Comparison of ENCODE assay signal across 8 mouse cellular contexts in the genomic region with DNA sequence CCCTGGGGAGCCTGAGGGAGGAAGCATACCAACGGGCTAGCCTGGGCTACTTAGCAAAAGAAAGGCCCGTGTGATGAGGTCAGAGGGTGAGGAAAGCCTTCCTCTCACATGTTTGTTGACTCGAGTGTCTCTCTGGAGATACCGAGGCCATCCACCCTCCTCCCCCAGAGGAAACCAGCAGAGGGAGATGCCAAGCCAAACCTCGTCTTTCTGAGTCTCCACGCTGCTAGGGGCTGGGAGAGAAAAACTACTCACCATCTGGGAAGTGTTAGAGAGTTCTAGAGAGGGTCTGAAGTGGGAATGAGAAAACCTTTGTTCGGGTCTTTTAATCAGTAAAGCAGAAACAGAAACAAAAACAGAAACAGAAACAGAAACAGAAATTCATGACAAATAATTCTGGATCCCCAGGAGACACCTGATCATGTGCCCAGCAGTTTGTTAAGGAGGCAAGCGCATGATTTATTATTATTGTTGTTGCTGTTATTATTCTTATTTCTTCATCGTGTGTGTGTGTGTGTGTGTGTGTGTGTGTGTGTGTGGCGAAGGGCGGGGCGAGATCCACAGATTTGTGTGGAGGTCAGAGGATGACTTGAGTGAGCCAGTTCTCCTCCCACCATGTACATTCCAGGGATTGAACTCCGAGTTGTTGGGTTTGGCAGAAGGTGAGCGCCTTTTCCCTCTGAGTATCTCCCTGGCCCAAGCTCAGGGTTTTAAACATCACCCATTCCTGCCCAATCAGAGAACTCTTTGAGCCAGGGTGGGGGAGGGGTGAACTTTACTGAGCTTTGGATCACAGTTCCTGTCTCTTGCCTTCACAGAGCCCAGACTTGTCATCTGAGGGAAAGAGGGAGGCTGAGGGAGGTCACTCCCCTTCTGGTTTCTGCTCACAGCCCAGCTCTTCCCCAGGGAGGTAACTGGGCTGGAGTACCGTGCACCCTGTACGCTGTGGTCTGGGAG.
DNase-seq lines count a peak whose midpoint lies in the region; ATAC-seq and TF ChIP-seq lines count a peak whose summit lies in the region.

No protein-coding gene starts in this region.

- DNase-seq in forebrain, embryonic 10.5 days (ENCODE audit: extremely low spot score, low spot score) = no peak
- DNase-seq in brain, embryonic 14.5 days (ENCODE audit: low read depth) = peak; percentile 35
- DNase-seq in limb, embryonic 11.5 days (ENCODE audit: low spot score) = no peak
- peak; percentile 26 for DNase-seq in testis, postnatal 14 days (ENCODE audit: low spot score)
- no peak for DNase-seq in layer of hippocampus, postnatal 36 days

- TF ChIP-seq POLR2A in brain, embryonic 14.5 days (IDR thresholded peaks at IDR 0.05; ENCODE audit: borderline replicate concordance, extremely low read depth, insufficient read depth, insufficient read length, poor library complexity, severe bottlenecking) = no peak

- H3K9ac ChIP-seq in forebrain, embryonic 12.5 days = no peak overlapping the region
- no peak overlapping the region for H3K9ac ChIP-seq in heart, embryonic 15.5 days
- H3K9ac ChIP-seq in limb, embryonic 11.5 days (ENCODE audit: low read length) = no peak overlapping the region
- H3K9ac ChIP-seq in forebrain, embryonic 16.5 days (replicated peaks; ENCODE audit: low read depth, low read length) = no peak overlapping the region

- H3K4me3 ChIP-seq in forebrain, embryonic 10.5 days = no peak overlapping the region
- H3K4me3 ChIP-seq in forebrain, embryonic 12.5 days (replicated peaks) = no peak overlapping the region
- no peak overlapping the region for H3K4me3 ChIP-seq in heart, embryonic 15.5 days
- H3K4me3 ChIP-seq in limb, embryonic 11.5 days (ENCODE audit: low read depth, low read length) = no peak overlapping the region
- H3K4me3 ChIP-seq in forebrain, embryonic 16.5 days (replicated peaks; ENCODE audit: low read length) = no peak overlapping the region

- no peaks in the 10 kb centered on the region for H3K9me3 ChIP-seq in forebrain, embryonic 10.5 days
- no peaks in the 10 kb centered on the region for H3K9me3 ChIP-seq in forebrain, embryonic 12.5 days
- no peaks in the 10 kb centered on the region for H3K9me3 ChIP-seq in heart, embryonic 15.5 days (replicated peaks)
- H3K9me3 ChIP-seq in limb, embryonic 11.5 days (ENCODE audit: control insufficient read depth, low read length) = no peaks in the 10 kb centered on the region
- H3K9me3 ChIP-seq in forebrain, embryonic 16.5 days (ENCODE audit: control insufficient read depth, low read length) = no peaks in the 10 kb centered on the region

- peaks cover 47% of the 10 kb centered on the region for H3K4me1 ChIP-seq in forebrain, embryonic 10.5 days
- H3K4me1 ChIP-seq in forebrain, embryonic 12.5 days = peaks cover 27% of the 10 kb centered on the region
- H3K4me1 ChIP-seq in heart, embryonic 15.5 days (replicated peaks) = peaks cover 48% of the 10 kb centered on the region
- peaks cover 19% of the 10 kb centered on the region for H3K4me1 ChIP-seq in limb, embryonic 11.5 days (ENCODE audit: control insufficient read depth, insufficient read depth, low read length)
- peaks cover 24% of the 10 kb centered on the region for H3K4me1 ChIP-seq in forebrain, embryonic 16.5 days (replicated peaks; ENCODE audit: control insufficient read depth, insufficient read depth, low read length)

- no peaks in the 10 kb centered on the region for H3K36me3 ChIP-seq in forebrain, embryonic 10.5 days (replicated peaks)
- H3K36me3 ChIP-seq in forebrain, embryonic 12.5 days (replicated peaks) = no peaks in the 10 kb centered on the region
- H3K36me3 ChIP-seq in heart, embryonic 15.5 days = no peaks in the 10 kb centered on the region
- H3K36me3 ChIP-seq in limb, embryonic 11.5 days (ENCODE audit: control insufficient read depth, insufficient read depth, low read length) = no peaks in the 10 kb centered on the region
- H3K36me3 ChIP-seq in forebrain, embryonic 16.5 days (ENCODE audit: control insufficient read depth, insufficient read depth) = no peaks in the 10 kb centered on the region

- ATAC-seq in forebrain, embryonic 12.5 days (ENCODE audit: low FRiP score) = no peak
- peak; percentile 38; the same call in 1 of the 2 replicates for ATAC-seq in heart, embryonic 15.5 days (replicated peaks; ENCODE audit: insufficient number of reproducible peaks, insufficient read depth, low FRiP score, low read depth)
- ATAC-seq in limb, embryonic 11.5 days (ENCODE audit: insufficient number of reproducible peaks, low FRiP score, low TSS enrichment, low read depth) = 0 out of 2 replicates have a peak, but pooled peaks have one; percentile 27
- ATAC-seq in forebrain, embryonic 16.5 days = no peak

- H3K4me2 ChIP-seq in forebrain, embryonic 12.5 days = no peak overlapping the region
- H3K4me2 ChIP-seq in heart, embryonic 15.5 days = no peak overlapping the region
- H3K4me2 ChIP-seq in limb, embryonic 11.5 days (ENCODE audit: low read depth, severe bottlenecking) = no peak overlapping the region
- no peak overlapping the region for H3K4me2 ChIP-seq in forebrain, embryonic 16.5 days (ENCODE audit: low read length)

- no peak for TF ChIP-seq CTCF in brain, embryonic 14.5 days (IDR thresholded peaks at IDR 0.05; ENCODE audit: borderline replicate concordance, extremely low read depth, insufficient read depth, insufficient read length)

- 70% methylated on average over 16 of the region's 16 CpGs for WGBS in forebrain, embryonic 10.5 days
- WGBS in forebrain, embryonic 12.5 days = 75% methylated on average over 16 of the region's 16 CpGs
- 59% methylated on average over 16 of the region's 16 CpGs for WGBS in heart, embryonic 15.5 days
- WGBS in limb, embryonic 11.5 days = 66% methylated on average over 16 of the region's 16 CpGs
- 73% methylated on average over 16 of the region's 16 CpGs for WGBS in forebrain, embryonic 16.5 days

- H3K27me3 ChIP-seq in forebrain, embryonic 10.5 days (ENCODE audit: poor library complexity, severe bottlenecking) = no peaks in the 10 kb centered on the region
- no peaks in the 10 kb centered on the region for H3K27me3 ChIP-seq in forebrain, embryonic 12.5 days
- no peaks in the 10 kb centered on the region for H3K27me3 ChIP-seq in heart, embryonic 15.5 days
- no peaks in the 10 kb centered on the region for H3K27me3 ChIP-seq in limb, embryonic 11.5 days (ENCODE audit: control insufficient read depth, insufficient read depth, low read length)
- no peaks in the 10 kb centered on the region for H3K27me3 ChIP-seq in forebrain, embryonic 16.5 days (replicated peaks; ENCODE audit: control insufficient read depth, insufficient read depth, low read length)

- peak overlapping the region; percentile 71 for H3K27ac ChIP-seq in forebrain, embryonic 10.5 days
- H3K27ac ChIP-seq in forebrain, embryonic 12.5 days = no peak overlapping the region
- H3K27ac ChIP-seq in heart, embryonic 15.5 days = peak overlapping the region; percentile 78
- H3K27ac ChIP-seq in limb, embryonic 11.5 days (replicated peaks; ENCODE audit: low read depth, low read length) = no peak overlapping the region
- no peak overlapping the region for H3K27ac ChIP-seq in forebrain, embryonic 16.5 days (ENCODE audit: low read length)

Comparison
In these comparisons a context has a peak if more than half of its experiments do, and no peak if none do; other contexts are left out.
1. H3K27ac ChIP-seq: peak in forebrain, embryonic 10.5 days (single experiment) and heart, embryonic 15.5 days (single experiment); none in forebrain, embryonic 12.5 days (single experiment), limb, embryonic 11.5 days (single experiment) and forebrain, embryonic 16.5 days (single experiment).
2. DNase-seq: peak in brain, embryonic 14.5 days (single experiment) and testis, postnatal 14 days (single experiment); none in forebrain, embryonic 10.5 days (single experiment), limb, embryonic 11.5 days (single experiment) and layer of hippocampus, postnatal 36 days (0 of 2).
3. ATAC-seq: peak in heart, embryonic 15.5 days (single experiment) and limb, embryonic 11.5 days (single experiment); none in forebrain, embryonic 12.5 days (single experiment) and forebrain, embryonic 16.5 days (single experiment).